Mouse (Mus musculus): ENCODE results near the gene Pxdc1. TPM values are rescaled to one million over a fixed set of nuclear protein-coding genes. Genes with fewer than 3 reads are reported as not detected.

Gene Pxdc1
- polyA plus RNA-seq, 1 experiment from 2014 or later = 57.2 TPM

- no peaks in the 10 kb centered on the region for H3K27me3 ChIP-seq
- TF ChIP-seq CTCF (IDR thresholded peaks at IDR 0.05) = no peak
- DNase-seq (ENCODE audit: low read depth, low spot score) (peak; percentile 82), ATAC-seq (no peak)
- ChIA-PET POLR2A (interaction anchor here (0.8 kb wide), 1 partner anchor 23 kb away, joined by 3 read pairs; the partner anchor contains the start of gene Pxdc1), CTCF (interaction anchor here (0.7 to 1.0 kb wide), 2 partner anchors 10 to 50 kb away, joined by 3 read pairs; no protein-coding TSS in a partner anchor)
- in situ Hi-C loops (cut with MboI; ENCODE audit: low pct_unique_long_range_greater_than_20kb) = no loop called here
Observed at GRCm38 (mm10) chr13:34675847-34676383, 22.6 kb upstream of the Pxdc1 start.

- in situ Hi-C loops (cut with MboI; ENCODE audit: low pct_unique_long_range_greater_than_20kb) = no loop called here
- DNase-seq (ENCODE audit: low read depth, low spot score) = no peak
- ATAC-seq = no peak
- ChIA-PET CTCF (no interaction called here), POLR2A (no interaction called here)
- no peaks in the 10 kb centered on the region for H3K27me3 ChIP-seq
- no peak for TF ChIP-seq CTCF (IDR thresholded peaks at IDR 0.05)
Observed at GRCm38 (mm10) chr13:34673354-34673753, 20.1 kb upstream of the Pxdc1 start.

- H3K27me3 ChIP-seq = no peaks in the 10 kb centered on the region
- TF ChIP-seq CTCF (IDR thresholded peaks at IDR 0.05) = no peak
- in situ Hi-C loops (cut with MboI; ENCODE audit: low pct_unique_long_range_greater_than_20kb) = no loop called here
- ChIA-PET CTCF (interaction anchor here (0.5 kb wide), 1 partner anchor 35 kb away, joined by 3 read pairs; no protein-coding TSS in a partner anchor), POLR2A (no interaction called here)
- ATAC-seq (no peak), DNase-seq (ENCODE audit: low read depth, low spot score) (no peak)
Observed at GRCm38 (mm10) chr13:34669919-34670865, 16.9 kb upstream of the Pxdc1 start.

- ATAC-seq (no peak), DNase-seq (ENCODE audit: low read depth, low spot score) (no peak)
- TF ChIP-seq CTCF (IDR thresholded peaks at IDR 0.05) = no peak
- ChIA-PET CTCF (no interaction called here), POLR2A (no interaction called here)
- in situ Hi-C loops (cut with MboI; ENCODE audit: low pct_unique_long_range_greater_than_20kb) = no loop called here
- H3K27me3 ChIP-seq = no peaks in the 10 kb centered on the region
Observed at GRCm38 (mm10) chr13:34667197-34667596, 13.9 kb upstream of the Pxdc1 start.

GRCm38 (mm10) chr13:34665074-34665473 is 11.8 kb upstream of the Pxdc1 start:
- ChIA-PET CTCF (no interaction called here), POLR2A (no interaction called here)
- in situ Hi-C loops (cut with MboI; ENCODE audit: low pct_unique_long_range_greater_than_20kb) = no loop called here
- TF ChIP-seq CTCF (IDR thresholded peaks at IDR 0.05) = no peak
- DNase-seq (ENCODE audit: low read depth, low spot score) (no peak), ATAC-seq (no peak)
- H3K27me3 ChIP-seq = no peaks in the 10 kb centered on the region

GRCm38 (mm10) chr13:34663762-34664161 is 10.5 kb upstream of the Pxdc1 start:
- POLR2A ChIA-PET = no interaction called here
- in situ Hi-C loops (cut with MboI; ENCODE audit: low pct_unique_long_range_greater_than_20kb) = no loop called here
- CTCF ChIA-PET = no interaction called here

GRCm38 (mm10) chr13:34659507-34659906 is 6.2 kb upstream of the Pxdc1 start:
- no peak for TF ChIP-seq CTCF (IDR thresholded peaks at IDR 0.05)
- H3K27me3 ChIP-seq = no peaks in the 10 kb centered on the region
- in situ Hi-C loops (cut with MboI; ENCODE audit: low pct_unique_long_range_greater_than_20kb) = no loop called here
- ChIA-PET POLR2A (interaction anchor here (0.5 kb wide), 1 partner anchor 1270 kb away, joined by 3 read pairs; no protein-coding TSS in a partner anchor), CTCF (no interaction called here)
- DNase-seq (ENCODE audit: low read depth, low spot score) (no peak), ATAC-seq (no peak)

More at GRCm38 (mm10) chr13:34663762-34664161, 10.5 kb upstream of the Pxdc1 start:
- no peaks in the 10 kb centered on the region for H3K27me3 ChIP-seq
- DNase-seq (ENCODE audit: low read depth, low spot score) (no peak), ATAC-seq (no peak)
- TF ChIP-seq CTCF (IDR thresholded peaks at IDR 0.05) = no peak

GRCm38 (mm10) chr13:34656351-34656750 is 3.1 kb upstream of the Pxdc1 start:
- TF ChIP-seq CTCF (IDR thresholded peaks at IDR 0.05) = no peak
- no peak for DNase-seq (ENCODE audit: low read depth, low spot score)
- ChIA-PET POLR2A (no interaction called here), CTCF (no interaction called here)
- in situ Hi-C loops (cut with MboI; ENCODE audit: low pct_unique_long_range_greater_than_20kb) = no loop called here
- no peak for ATAC-seq
- H3K27me3 ChIP-seq = no peaks in the 10 kb centered on the region

- DNase-seq (ENCODE audit: low read depth, low spot score) (no peak), ATAC-seq (peak; percentile 63)
- no peak for TF ChIP-seq CTCF (IDR thresholded peaks at IDR 0.05)
- POLR2A ChIA-PET = interaction anchor here (1.1 to 1.3 kb wide), 5 partner anchors 23 to 82 kb away, joined by 3 to 4 read pairs (median 3); partner anchors contain the start of gene Fam50b
- CTCF ChIA-PET = interaction anchor here (0.8 to 2.3 kb wide), 3 partner anchors 55 to 190 kb away, joined by 3 to 9 read pairs (median 3); no protein-coding TSS in a partner anchor
- no peaks in the 10 kb centered on the region for H3K27me3 ChIP-seq
- in situ Hi-C loops (cut with MboI; ENCODE audit: low pct_unique_long_range_greater_than_20kb) = loop anchor here (5.0 kb wide), 2 partner anchors 75 to 140 kb away; no protein-coding TSS in a partner anchor
Observed at GRCm38 (mm10) chr13:34652353-34653241, 689 bp downstream of the Pxdc1 start.

GRCm38 (mm10) chr13:34652016-34652352 is 1.3 kb downstream of the Pxdc1 start:
- in situ Hi-C loops (cut with MboI; ENCODE audit: low pct_unique_long_range_greater_than_20kb) = loop anchor here (5.0 kb wide), 2 partner anchors 75 to 140 kb away; no protein-coding TSS in a partner anchor

More at GRCm38 (mm10) chr13:34652016-34652352, 1.3 kb downstream of the Pxdc1 start:
- CTCF ChIA-PET = interaction anchor here (0.8 to 2.3 kb wide), 2 partner anchors 136 to 190 kb away, joined by 3 to 9 read pairs; no protein-coding TSS in a partner anchor
- no peaks in the 10 kb centered on the region for H3K27me3 ChIP-seq
- no peak for DNase-seq (ENCODE audit: low read depth, low spot score)
- POLR2A ChIA-PET = interaction anchor here (1.1 to 1.6 kb wide), 7 partner anchors 41 to 82 kb away, joined by 3 to 7 read pairs (median 4); partner anchors contain the start of gene Fam50b
- ATAC-seq = no peak
- TF ChIP-seq CTCF (IDR thresholded peaks at IDR 0.05) = no peak
